18 mouse cellular contexts compared by ENCODE assay signal in genomic region chrX:69815054-69815453, GRCm38 (mm10).
DNase-seq lines count a peak whose midpoint lies in the region; ATAC-seq and TF ChIP-seq lines count a peak whose summit lies in the region.
"Had no signal": no experiment of that assay in that cellular context is flagged by ENCODE, and none has a peak within 500 bp of the region (broad histone marks: within the 10 kb centered on the region; RNA-seq: fewer than 3 reads in every experiment).

No protein-coding gene starts in this region.

- no peaks in the 10 kb centered on the region for H3K9me3 ChIP-seq in lung, embryonic 14.5 days (ENCODE audit: low read depth, low read length)
- H3K9me3 ChIP-seq: G1E had no signal

- no peak overlapping the region for H3K4me2 ChIP-seq in lung, embryonic 14.5 days

- H3K4me1 ChIP-seq in lung, embryonic 14.5 days (ENCODE audit: insufficient read depth): no peaks in the 10 kb centered on the region

- DNase-seq in lung, embryonic 14.5 days: peak; percentile 52
- DNase-seq in lung, postnatal 4 days: no peak
- DNase-seq: adrenal gland, adult 2 months; adrenal gland, adult 8-10 months; adrenal gland, postnatal 10 days; adrenal gland, postnatal 14 days; adrenal gland, postnatal 25 days; adrenal gland, postnatal 36 days; B cell, adult 2 months; cerebellum, adult 11 months; cerebellum, adult 11-12 months; cerebellum, adult 18-20 months; cerebellum, adult 2 months had no signal

- no peaks in the 10 kb centered on the region for H3K27me3 ChIP-seq in lung, embryonic 14.5 days (ENCODE audit: insufficient read depth, low read length)
- H3K27me3 ChIP-seq: CH12.LX had no signal

- no peak overlapping the region for H3K4me3 ChIP-seq in lung, embryonic 14.5 days (ENCODE audit: low read depth, low read length)

- H3K9ac ChIP-seq in lung, embryonic 14.5 days: no peak overlapping the region

- no peak for TF ChIP-seq CTCF in lung, embryonic 14.5 days (IDR thresholded peaks at IDR 0.05; ENCODE audit: low read depth)

- WGBS in lung, embryonic 14.5 days: 61% methylated on average over 2 of the region's 2 CpGs

- no peak overlapping the region for H3K27ac ChIP-seq in lung, embryonic 14.5 days (ENCODE audit: low read depth)

- H3K36me3 ChIP-seq in lung, embryonic 14.5 days (ENCODE audit: insufficient read depth): no peaks in the 10 kb centered on the region
- H3K36me3 ChIP-seq: G1E had no signal

- ATAC-seq in lung, embryonic 14.5 days (ENCODE audit: insufficient read depth): peak; percentile 63
- ATAC-seq: activated CD4-positive, CD25-positive, alpha-beta regulatory T cell, adult 4 months; CD4-positive, CD25-positive, alpha-beta regulatory T cell, adult 4 months; Patski had no signal
